Mouse (Mus musculus): ENCODE results near the gene Fbxl18. TPM values are rescaled to one million over a fixed set of nuclear protein-coding genes. Genes with fewer than 3 reads are reported as not detected.

Fbxl18 gene
- polyA plus RNA-seq, 1 experiment from 2014 or later, result 20.7 TPM

DNA sequence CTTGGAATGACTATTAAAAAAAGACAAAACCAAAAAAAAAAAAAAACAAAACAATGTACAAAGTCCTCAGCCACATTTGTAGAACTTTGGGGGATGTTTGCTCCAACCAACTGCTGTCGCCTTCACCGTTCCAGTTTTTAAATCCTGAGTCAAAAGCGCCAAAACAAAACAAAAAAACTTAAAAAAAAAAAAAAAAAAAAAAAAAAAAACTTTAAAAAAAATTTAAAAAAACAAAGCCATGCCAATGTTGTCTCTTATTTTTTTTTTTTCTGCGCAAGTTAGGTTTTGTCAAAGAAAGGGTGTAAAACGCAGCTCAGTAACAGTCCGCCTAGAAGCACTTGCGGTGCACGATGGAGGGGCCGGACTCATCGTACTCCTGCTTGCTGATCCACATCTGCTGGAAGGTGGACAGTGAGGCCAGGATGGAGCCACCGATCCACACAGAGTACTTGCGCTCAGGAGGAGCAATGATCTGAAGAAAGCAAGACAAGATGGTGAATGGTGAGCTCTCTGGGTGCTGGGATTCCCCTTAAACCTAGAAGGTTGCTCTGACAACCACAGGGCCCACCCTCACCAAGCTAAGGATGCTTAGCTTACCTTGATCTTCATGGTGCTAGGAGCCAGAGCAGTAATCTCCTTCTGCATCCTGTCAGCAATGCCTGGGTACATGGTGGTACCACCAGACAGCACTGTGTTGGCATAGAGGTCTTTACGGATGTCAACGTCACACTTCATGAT is 8.4 kb upstream of the Fbxl18 start:
- Histone ChIP-seq H3K27me3 (replicated peaks) (no peaks in the 10 kb centered on the region), H3K4me2 (replicated peaks) (peak overlapping the region; percentile 89), H3K36me3 (peaks cover 60% of the 10 kb centered on the region), H3K27ac (no peak overlapping the region), H3K4me3 (peak overlapping the region; percentile 20; the same call in 1 of the 2 replicates), H3K9me3 (no peaks in the 10 kb centered on the region), H3K9ac (peak overlapping the region; percentile 100), H3K4me1 (peaks cover 39% of the 10 kb centered on the region)
- 87% methylated on average over 14 of the region's 14 CpGs for WGBS
- no peak for ATAC-seq (ENCODE audit: low FRiP score, low read depth)

DNA sequence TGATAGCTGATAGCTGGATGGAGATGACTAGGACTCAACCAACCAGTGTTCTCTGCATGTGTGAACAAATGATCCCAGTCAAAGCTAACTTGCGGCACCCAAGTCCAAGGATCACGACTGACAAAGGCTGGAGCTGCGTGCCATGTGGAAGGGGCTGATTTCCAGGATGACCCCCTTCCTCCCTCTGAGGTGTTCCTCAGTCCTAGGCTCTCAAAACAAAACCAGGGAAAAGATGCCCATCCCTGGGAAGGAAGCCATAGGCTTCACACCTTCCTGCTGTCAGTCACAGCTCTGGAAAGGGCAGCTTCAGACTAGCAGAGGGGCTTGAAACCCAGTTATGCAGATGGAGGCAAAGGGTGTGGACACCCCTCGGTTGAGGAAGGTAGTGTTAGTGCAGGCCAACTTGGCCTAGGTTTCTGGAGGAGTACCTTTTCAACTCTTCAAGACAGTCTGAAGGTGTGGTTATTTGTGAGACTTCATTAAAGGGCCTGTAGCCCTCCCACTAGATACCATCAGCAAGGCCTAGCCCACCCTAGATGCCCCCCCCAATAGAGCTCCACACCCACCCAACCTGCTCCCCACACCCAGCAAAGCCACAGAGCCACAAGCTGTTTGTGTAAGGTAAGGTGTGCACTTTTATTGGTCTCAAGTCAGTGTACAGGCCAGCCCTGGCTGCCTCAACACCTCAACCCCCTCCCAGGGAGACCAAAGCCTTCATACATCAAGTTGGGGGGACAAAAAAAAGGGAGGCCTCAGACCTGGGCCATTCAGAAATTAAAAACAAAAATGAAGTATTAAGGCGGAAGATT is 7.5 kb upstream of the Fbxl18 start:
- Histone ChIP-seq H3K27ac (no peak overlapping the region), H3K4me3 (no peak overlapping the region)

GRCm38 (mm10) chr5:142901846-142902505 is 6.8 kb upstream of the Fbxl18 start:
- Histone ChIP-seq H3K4me1 (peaks cover 24% of the 10 kb centered on the region), H3K9ac (no peak overlapping the region), H3K4me2 (replicated peaks) (no peak overlapping the region), H3K9me3 (no peaks in the 10 kb centered on the region), H3K4me3 (no peak overlapping the region), H3K27me3 (replicated peaks) (no peaks in the 10 kb centered on the region), H3K36me3 (peaks cover 64% of the 10 kb centered on the region), H3K27ac (no peak overlapping the region; the same call in 1 of the 2 replicates)
- no peak for ATAC-seq (ENCODE audit: low FRiP score, low read depth)
- 64% methylated on average over 4 of the region's 4 CpGs for WGBS

More for the DNA sequence above, 7.5 kb upstream of the Fbxl18 start:
- Histone ChIP-seq H3K27me3 (replicated peaks) (no peaks in the 10 kb centered on the region), H3K9ac (peak overlapping the region; percentile 22; the same call in 1 of the 2 replicates), H3K9me3 (no peaks in the 10 kb centered on the region), H3K4me2 (replicated peaks) (0 out of 2 replicates have a peak overlapping the region, but pooled peaks have one; percentile 22), H3K4me1 (peaks cover 31% of the 10 kb centered on the region), H3K36me3 (peaks cover 63% of the 10 kb centered on the region)
- ATAC-seq (ENCODE audit: low FRiP score, low read depth), result no peak
- 62% methylated on average over 5 of the region's 5 CpGs for WGBS

DNA sequence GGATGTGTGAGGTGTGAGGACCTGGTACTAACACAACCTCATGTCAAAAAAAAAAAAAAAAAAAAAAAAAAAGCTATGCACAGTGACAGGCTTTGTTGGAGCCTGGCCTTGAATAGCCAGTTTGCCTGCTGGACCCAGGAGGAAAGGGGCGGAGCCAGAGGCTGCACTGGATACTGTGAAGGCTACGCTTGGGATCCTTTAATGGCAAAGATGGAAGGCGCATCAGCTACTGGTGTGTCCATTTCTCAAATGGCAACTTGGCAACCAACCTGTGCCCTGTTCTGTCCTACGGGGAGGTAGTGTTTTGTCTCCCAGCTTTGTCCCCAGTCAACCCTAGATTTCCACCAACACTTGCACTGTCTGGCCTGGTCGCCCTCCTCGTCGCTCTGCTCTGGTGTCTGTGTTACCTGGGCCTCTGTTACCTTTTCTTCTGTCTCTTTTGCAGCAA is 6.2 kb upstream of the Fbxl18 start:
- no peak overlapping the region for H3K4me3 ChIP-seq
- ATAC-seq (ENCODE audit: low FRiP score, low read depth), result no peak
- H3K9me3 ChIP-seq, result no peaks in the 10 kb centered on the region
- H3K4me1 ChIP-seq, result peaks cover 22% of the 10 kb centered on the region
- H3K4me2 ChIP-seq (replicated peaks), result no peak overlapping the region
- H3K9ac ChIP-seq, result no peak overlapping the region
- no peaks in the 10 kb centered on the region for H3K27me3 ChIP-seq (replicated peaks)
- no peak overlapping the region; the same call in 1 of the 2 replicates for H3K27ac ChIP-seq
- WGBS, result 82% methylated on average over 7 of the region's 7 CpGs
- peaks cover 64% of the 10 kb centered on the region for H3K36me3 ChIP-seq

GRCm38 (mm10) chr5:142900651-142901050 is 5.4 kb upstream of the Fbxl18 start:
- no peak for ATAC-seq (ENCODE audit: low FRiP score, low read depth)
- H3K9ac ChIP-seq, result no peak overlapping the region
- H3K4me1 ChIP-seq, result peaks cover 23% of the 10 kb centered on the region
- H3K4me3 ChIP-seq, result no peak overlapping the region
- H3K27ac ChIP-seq, result no peak overlapping the region
- no peak overlapping the region for H3K4me2 ChIP-seq (replicated peaks)
- no peaks in the 10 kb centered on the region for H3K9me3 ChIP-seq
- H3K27me3 ChIP-seq (replicated peaks), result no peaks in the 10 kb centered on the region
- H3K36me3 ChIP-seq, result peaks cover 64% of the 10 kb centered on the region
- 91% methylated on average over 7 of the region's 7 CpGs for WGBS

DNA sequence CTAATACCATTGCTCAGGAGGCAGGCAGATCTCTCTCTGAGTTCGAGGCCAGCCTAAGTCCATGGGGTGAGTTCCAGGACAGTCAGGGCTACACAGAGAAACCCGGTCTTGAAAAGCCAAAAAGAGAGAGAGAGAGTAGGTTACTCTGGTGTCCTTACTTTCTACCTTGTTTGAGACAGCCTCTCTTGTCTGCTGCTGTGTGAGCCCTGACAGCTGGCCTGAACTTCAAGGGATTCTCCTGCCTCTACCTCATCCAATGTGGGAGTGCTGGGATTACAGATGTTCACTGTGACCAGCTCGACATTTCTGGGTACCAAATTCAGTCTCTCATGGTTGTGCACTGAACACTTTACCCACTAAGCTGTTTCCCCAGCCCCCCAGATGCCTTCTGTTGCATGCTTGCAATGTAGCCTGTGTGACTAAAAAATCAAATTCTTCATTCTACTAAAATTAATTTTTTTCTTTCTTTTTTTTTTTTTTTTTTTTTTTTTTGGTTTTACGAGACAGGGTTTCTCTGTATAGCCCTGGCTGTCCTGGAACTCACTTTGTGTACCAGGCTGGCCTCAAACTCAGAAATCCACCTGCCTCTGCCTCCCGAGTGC is 4.8 kb upstream of the Fbxl18 start:
- Histone ChIP-seq H3K9me3 (no peaks in the 10 kb centered on the region), H3K27ac (no peak overlapping the region), H3K9ac (no peak overlapping the region), H3K4me3 (no peak overlapping the region), H3K27me3 (replicated peaks) (no peaks in the 10 kb centered on the region), H3K4me1 (peaks cover 26% of the 10 kb centered on the region), H3K4me2 (replicated peaks) (no peak overlapping the region), H3K36me3 (peaks cover 59% of the 10 kb centered on the region)
- 84% methylated on average over 5 of the region's 5 CpGs for WGBS
- ATAC-seq (ENCODE audit: low FRiP score, low read depth), result no peak

GRCm38 (mm10) chr5:142899057-142899601 is 3.9 kb upstream of the Fbxl18 start:
- no peaks in the 10 kb centered on the region for H3K9me3 ChIP-seq
- no peak overlapping the region for H3K9ac ChIP-seq
- no peak overlapping the region for H3K4me3 ChIP-seq
- H3K36me3 ChIP-seq, result peaks cover 50% of the 10 kb centered on the region
- no peak overlapping the region for H3K4me2 ChIP-seq (replicated peaks)
- H3K27me3 ChIP-seq (replicated peaks), result no peaks in the 10 kb centered on the region
- WGBS, result 86% methylated on average over 9 of the region's 9 CpGs
- ATAC-seq (ENCODE audit: low FRiP score, low read depth), result no peak
- no peak overlapping the region for H3K27ac ChIP-seq
- H3K4me1 ChIP-seq, result peaks cover 26% of the 10 kb centered on the region

- Histone ChIP-seq H3K4me2 (replicated peaks) (no peak overlapping the region), H3K27ac (no peak overlapping the region), H3K4me3 (no peak overlapping the region), H3K9me3 (no peaks in the 10 kb centered on the region), H3K4me1 (peaks cover 26% of the 10 kb centered on the region), H3K27me3 (replicated peaks) (no peaks in the 10 kb centered on the region), H3K9ac (no peak overlapping the region), H3K36me3 (peaks cover 44% of the 10 kb centered on the region)
- ATAC-seq (ENCODE audit: low FRiP score, low read depth), result no peak
- WGBS, result 79% methylated on average over 4 of the region's 4 CpGs
These were observed 3.1 kb upstream of the Fbxl18 start for GRCm38 (mm10) chr5:142898316-142898715.

DNA sequence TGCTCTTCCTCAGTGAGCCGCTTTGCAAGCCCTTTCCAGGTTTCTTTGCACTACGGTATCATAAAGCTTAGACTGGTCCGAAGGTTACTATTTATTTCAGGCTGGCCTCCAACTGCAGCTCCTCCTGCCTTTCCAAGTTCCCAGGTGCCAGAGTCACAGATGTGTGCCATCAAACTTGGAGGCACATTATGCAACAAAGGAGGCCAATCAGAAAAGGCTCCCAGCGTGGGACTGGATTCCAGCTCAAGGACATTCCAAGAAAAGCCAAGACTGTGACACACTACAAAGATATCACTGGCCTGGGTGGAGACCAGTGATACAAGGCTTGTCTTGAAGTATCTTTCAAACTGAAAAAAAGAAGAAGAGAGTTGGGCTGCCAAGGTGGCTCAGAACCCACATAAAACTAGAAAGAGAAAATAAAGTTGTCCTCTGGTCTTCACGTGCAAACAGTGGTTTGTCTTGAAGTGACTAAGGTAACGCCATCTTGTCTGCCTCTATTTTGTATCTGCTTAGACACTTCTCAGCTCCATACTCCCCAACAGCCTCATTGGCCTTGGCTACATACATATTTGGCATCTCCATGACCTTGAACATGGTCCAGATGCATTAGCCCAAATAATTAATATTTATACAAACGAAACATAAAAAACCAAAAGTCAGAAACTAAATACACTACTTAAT is 2.5 kb upstream of the Fbxl18 start:
- H3K36me3 ChIP-seq, result peaks cover 39% of the 10 kb centered on the region
- H3K27ac ChIP-seq, result no peak overlapping the region
- no peak overlapping the region for H3K4me2 ChIP-seq (replicated peaks)
- H3K27me3 ChIP-seq (replicated peaks), result no peaks in the 10 kb centered on the region
- no peak for ATAC-seq (ENCODE audit: low FRiP score, low read depth)
- 94% methylated on average over 7 of the region's 7 CpGs for WGBS
- no peak overlapping the region for H3K9ac ChIP-seq
- no peaks in the 10 kb centered on the region for H3K9me3 ChIP-seq
- no peak overlapping the region for H3K4me3 ChIP-seq
- H3K4me1 ChIP-seq, result peaks cover 22% of the 10 kb centered on the region

- Histone ChIP-seq H3K4me3 (no peak overlapping the region), H3K27me3 (replicated peaks) (no peaks in the 10 kb centered on the region), H3K9me3 (no peaks in the 10 kb centered on the region), H3K36me3 (peaks cover 29% of the 10 kb centered on the region), H3K4me1 (peaks cover 17% of the 10 kb centered on the region), H3K4me2 (replicated peaks) (no peak overlapping the region), H3K27ac (no peak overlapping the region), H3K9ac (no peak overlapping the region)
- ATAC-seq (ENCODE audit: low FRiP score, low read depth), result no peak
- WGBS, result 89% methylated on average over 5 of the region's 5 CpGs
These were observed 1.5 kb upstream of the Fbxl18 start for GRCm38 (mm10) chr5:142896713-142897112.

DNA sequence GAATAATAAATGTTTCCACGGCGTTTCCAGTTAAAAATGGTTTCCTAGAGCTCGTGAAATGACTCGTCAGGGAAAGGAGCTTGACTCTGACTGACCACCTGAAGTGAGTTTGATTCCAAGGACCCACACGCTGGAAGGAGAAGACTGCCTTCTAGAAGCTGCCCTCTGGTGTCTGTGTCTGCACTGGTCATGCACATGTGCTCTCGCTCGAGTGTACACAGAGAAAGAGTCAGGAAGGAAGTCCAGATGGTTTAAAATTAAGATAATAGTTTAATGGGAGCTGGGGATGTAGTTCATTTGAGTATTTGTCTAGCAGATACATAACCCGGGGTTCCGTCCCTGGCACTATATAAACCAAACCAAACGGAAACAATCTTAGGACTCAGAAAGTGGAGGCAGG is 971 bp upstream of the Fbxl18 start:
- H3K36me3 ChIP-seq, result peaks cover 24% of the 10 kb centered on the region
- no peak for ATAC-seq (ENCODE audit: low FRiP score, low read depth)
- no peaks in the 10 kb centered on the region for H3K27me3 ChIP-seq (replicated peaks)
- H3K9ac ChIP-seq, result no peak overlapping the region
- no peak overlapping the region for H3K27ac ChIP-seq
- 84% methylated on average over 10 of the region's 10 CpGs for WGBS
- no peak overlapping the region for H3K4me3 ChIP-seq
- no peaks in the 10 kb centered on the region for H3K9me3 ChIP-seq
- H3K4me2 ChIP-seq (replicated peaks), result peak overlapping the region; percentile 91; the same call in 1 of the 2 replicates
- peaks cover 17% of the 10 kb centered on the region for H3K4me1 ChIP-seq

Data from neural tube, embryonic 12.5 days (tissue).